Mouse (Mus musculus): ENCODE data around the gene Etnk2.

DNA sequence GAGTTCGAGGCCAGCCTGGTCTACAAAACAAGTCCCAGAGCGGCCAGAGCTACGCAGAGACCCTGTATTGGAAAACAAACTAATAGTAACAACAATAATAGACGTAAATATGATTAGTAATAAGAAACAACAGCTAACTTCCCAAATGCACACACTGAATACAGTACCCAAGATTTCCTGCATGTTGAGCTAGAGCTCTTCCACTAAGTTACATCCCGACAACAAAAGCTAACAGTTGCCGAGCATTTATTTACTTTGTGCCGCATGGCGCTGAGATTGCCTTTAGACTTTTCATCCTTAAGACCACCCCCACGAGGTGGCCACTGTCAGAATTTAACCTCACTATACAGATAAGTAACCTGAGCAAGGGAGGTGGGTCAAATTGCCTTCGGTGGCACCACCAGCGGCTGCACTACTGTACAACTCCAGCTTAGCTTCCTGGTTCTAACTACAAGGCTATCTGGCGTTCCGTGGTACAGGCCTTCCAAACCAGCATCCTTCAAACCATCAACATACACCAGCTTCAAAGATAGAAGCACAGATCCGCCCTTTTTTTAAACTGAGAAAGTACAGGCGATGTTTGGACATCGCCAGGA, 58.7 kb downstream of the Etnk2 start:
- peak; percentile 57 for TF ChIP-seq CTCF (IDR thresholded peaks at IDR 0.05; ENCODE audit: low read depth)
- no peak for TF ChIP-seq EP300 (optimal IDR thresholded peaks at IDR 0.05)

Data from stomach, postnatal 0 days (tissue).